Mouse (Mus musculus) cerebellum, adult 9-10 months (tissue): Measurements from ENCODE around the gene Lypd5.
A peak's percentile ranks its signal among the peaks of the same experiment; 100 is the strongest.

Experiments used
- DNase-seq: peaks from one replicate; pipeline ENCODE4 v3.0.0; 2022

Lypd5 gene

GRCm38 (mm10) chr7:24384070-24384469, 35.1 kb downstream of the Lypd5 start:
- DNase-seq: no peak

- DNase-seq: peak; percentile 66
Observed at GRCm38 (mm10) chr7:24384827-24385226, 35.8 kb downstream of the Lypd5 start.

GRCm38 (mm10) chr7:24387059-24387556, 38.1 kb downstream of the Lypd5 start:
- DNase-seq: no peak

GRCm38 (mm10) chr7:24389516-24390187, 40.7 kb downstream of the Lypd5 start:
- DNase-seq: no peak

- DNase-seq: no peak
Observed at GRCm38 (mm10) chr7:24390512-24390911, 41.5 kb downstream of the Lypd5 start.

GRCm38 (mm10) chr7:24391077-24391476, 42.1 kb downstream of the Lypd5 start:
- DNase-seq: no peak

- no peak for DNase-seq
Observed at GRCm38 (mm10) chr7:24391687-24392086, 42.7 kb downstream of the Lypd5 start.

GRCm38 (mm10) chr7:24394054-24394453, 45.1 kb downstream of the Lypd5 start:
- no peak for DNase-seq

GRCm38 (mm10) chr7:24394475-24395161, 45.6 kb downstream of the Lypd5 start:
- no peak for DNase-seq

- DNase-seq: no peak
Observed at GRCm38 (mm10) chr7:24396832-24397231, 47.8 kb downstream of the Lypd5 start.

GRCm38 (mm10) chr7:24398364-24398913, 49.4 kb downstream of the Lypd5 start:
- DNase-seq: peak; percentile 61

GRCm38 (mm10) chr7:24399256-24400081, 50.5 kb downstream of the Lypd5 start, which contains the start of gene Smg9:
Smg9 (plus strand) TSS chr7:24399619.
- DNase-seq: peak; percentile 98

GRCm38 (mm10) chr7:24400082-24400452, 51.1 kb downstream of the Lypd5 start:
- DNase-seq: no peak

GRCm38 (mm10) chr7:24400489-24400888, 51.5 kb downstream of the Lypd5 start:
- DNase-seq: peak; percentile 46

GRCm38 (mm10) chr7:24402851-24403250, 53.9 kb downstream of the Lypd5 start:
- no peak for DNase-seq
